Mouse (Mus musculus) lung, postnatal 0 days (tissue): ENCODE results near the gene Tmem178b.

ENCODE experiments used
- CTCF ChIP-seq: IDR thresholded peaks from 2 replicates; pipeline ENCODE4 v1.5.1; 2016; ENCODE audit warnings: antibody characterized with exemption, mild to moderate bottlenecking
- EP300 ChIP-seq: IDR thresholded peaks from 2 replicates; pipeline ENCODE4 v1.6.1; 2016; ENCODE audit warnings: antibody characterized with exemption, mild to moderate bottlenecking, control low read depth

GRCm38 (mm10) chr6:40008166-40008907 is 135.3 kb downstream of the Tmem178b start:
- TF ChIP-seq CTCF (no peak), EP300 (no peak)
